Mouse (Mus musculus) brain, embryonic 14.5 days (tissue): ENCODE measurements around the gene Cdh15.

Source experiments
- CTCF ChIP-seq: fragments of 200-500 bp; IDR thresholded peaks from 2 replicates; pipeline ENCODE4 v1.5.1; 2012; ENCODE audit warnings: inconsistent platforms, mild to moderate bottlenecking, moderate library complexity, borderline replicate concordance; ENCODE audit not compliant: insufficient read depth, insufficient read length; ENCODE audit errors: extremely low read depth
- POLR2A ChIP-seq: fragments of 200-500 bp; IDR thresholded peaks from 2 replicates; pipeline ENCODE4 v1.6.1; 2012; ENCODE audit warnings: mild to moderate bottlenecking, inconsistent platforms, borderline replicate concordance; ENCODE audit not compliant: poor library complexity, insufficient read depth, insufficient read length, severe bottlenecking; ENCODE audit errors: extremely low read depth

- TF ChIP-seq CTCF (no peak), POLR2A (no peak)
Measured at GRCm38 (mm10) chr8:122873171-122873570, 25.4 kb downstream of the Cdh15 start.
